In the genomic region with DNA sequence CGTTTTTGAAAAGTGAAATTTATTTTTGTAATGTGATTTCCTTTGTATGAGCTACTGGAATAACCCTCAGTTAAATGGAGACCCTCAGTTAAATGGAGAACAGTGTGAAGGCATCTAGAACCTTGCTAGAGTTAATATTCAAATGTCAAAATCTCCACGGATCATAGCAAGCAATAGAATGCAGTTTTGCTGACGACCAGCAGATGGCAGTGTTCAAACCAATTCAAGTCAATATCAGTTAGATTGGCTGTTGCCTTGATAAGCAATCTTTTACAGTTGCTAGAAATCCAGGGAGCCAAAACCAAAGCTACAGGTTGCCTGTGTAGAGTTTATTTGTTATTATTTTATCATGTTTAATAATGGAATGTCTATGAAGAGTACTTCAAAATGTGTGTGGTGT, we compare ENCODE assay signal across 10 mouse cellular contexts. TPM values are rescaled to one million over a fixed set of nuclear protein-coding genes. Genes with fewer than 3 reads are reported as not detected.
A peak's percentile ranks its signal among the peaks of the same experiment; 100 is the strongest.
DNase-seq lines count a peak whose midpoint lies in the region; ATAC-seq and TF ChIP-seq lines count a peak whose summit lies in the region.
"Had no signal": no experiment of that assay in that cellular context is flagged by ENCODE, and none has a peak within 500 bp of the region (broad histone marks: within the 10 kb centered on the region; RNA-seq: fewer than 3 reads in every experiment).

No protein-coding gene starts in this region.

- DNase-seq in forebrain, embryonic 14.5 days (ENCODE audit: low spot score), result peak; percentile 82
- DNase-seq in thymus, adult 2 months, result peak; percentile 32
- DNase-seq in thymus, adult 18-20 months, result no peak
- DNase-seq in limb, embryonic 11.5 days (ENCODE audit: low spot score), result peak; percentile 54
- DNase-seq in right cerebral cortex, postnatal 10 days (ENCODE audit: low spot score in 2 of 2), result peak; percentile 47 to 76

- H3K36me3 ChIP-seq in forebrain, embryonic 14.5 days (ENCODE audit: control insufficient read depth, insufficient read depth, low read length), result no peaks in the 10 kb centered on the region
- H3K36me3 ChIP-seq in forebrain, embryonic 16.5 days (ENCODE audit: control insufficient read depth, insufficient read depth), result no peaks in the 10 kb centered on the region
- no peaks in the 10 kb centered on the region for H3K36me3 ChIP-seq in thymus, adult 2 months (ENCODE audit: control insufficient read depth, insufficient read depth, low read length)
- no peaks in the 10 kb centered on the region for H3K36me3 ChIP-seq in limb, embryonic 11.5 days (ENCODE audit: control insufficient read depth, insufficient read depth, low read length)
- H3K36me3 ChIP-seq: heart, embryonic 15.5 days had no signal

- 20% methylated on average over 3 of the region's 3 CpGs for WGBS in forebrain, embryonic 14.5 days
- WGBS in forebrain, embryonic 16.5 days, result 25% methylated on average over 3 of the region's 3 CpGs
- 24% methylated on average over 3 of the region's 3 CpGs for WGBS in thymus, adult 2 months
- WGBS in limb, embryonic 11.5 days, result 24% methylated on average over 3 of the region's 3 CpGs

- no peaks in the 10 kb centered on the region for H3K27me3 ChIP-seq in forebrain, embryonic 14.5 days (replicated peaks; ENCODE audit: control insufficient read depth, insufficient read depth, low read length)
- H3K27me3 ChIP-seq in forebrain, embryonic 16.5 days (replicated peaks; ENCODE audit: control insufficient read depth, insufficient read depth, low read length), result no peaks in the 10 kb centered on the region
- H3K27me3 ChIP-seq in thymus, adult 2 months (ENCODE audit: control insufficient read depth, insufficient read depth, low read length), result no peaks in the 10 kb centered on the region
- H3K27me3 ChIP-seq in limb, embryonic 11.5 days (ENCODE audit: control insufficient read depth, insufficient read depth, low read length), result no peaks in the 10 kb centered on the region
- H3K27me3 ChIP-seq: heart, embryonic 15.5 days had no signal

- no peak overlapping the region for H3K4me3 ChIP-seq in forebrain, embryonic 14.5 days (ENCODE audit: low read depth, low read length)
- H3K4me3 ChIP-seq in forebrain, embryonic 16.5 days (replicated peaks; ENCODE audit: low read length), result no peak overlapping the region
- no peak overlapping the region for H3K4me3 ChIP-seq in thymus, adult 2 months (ENCODE audit: control insufficient read depth, insufficient read depth, low read length)
- no peak overlapping the region for H3K4me3 ChIP-seq in limb, embryonic 11.5 days (ENCODE audit: low read depth, low read length)
- H3K4me3 ChIP-seq: heart, embryonic 15.5 days; myocyte had no signal

- no peaks in the 10 kb centered on the region for H3K9me3 ChIP-seq in forebrain, embryonic 14.5 days (replicated peaks; ENCODE audit: control insufficient read depth, low read length)
- no peaks in the 10 kb centered on the region for H3K9me3 ChIP-seq in forebrain, embryonic 16.5 days (ENCODE audit: control insufficient read depth, low read length)
- H3K9me3 ChIP-seq in limb, embryonic 11.5 days (ENCODE audit: control insufficient read depth, low read length), result no peaks in the 10 kb centered on the region
- H3K9me3 ChIP-seq: heart, embryonic 15.5 days had no signal

- no peaks in the 10 kb centered on the region for H3K4me1 ChIP-seq in forebrain, embryonic 14.5 days (ENCODE audit: control insufficient read depth, insufficient read depth, low read length)
- no peaks in the 10 kb centered on the region for H3K4me1 ChIP-seq in forebrain, embryonic 16.5 days (replicated peaks; ENCODE audit: control insufficient read depth, insufficient read depth, low read length)
- H3K4me1 ChIP-seq in thymus, adult 2 months (replicated peaks; ENCODE audit: control insufficient read depth, insufficient read depth, low read length), result no peaks in the 10 kb centered on the region
- H3K4me1 ChIP-seq in limb, embryonic 11.5 days (ENCODE audit: control insufficient read depth, insufficient read depth, low read length), result no peaks in the 10 kb centered on the region

- H3K27ac ChIP-seq in forebrain, embryonic 14.5 days (ENCODE audit: low read depth, low read length), result no peak overlapping the region
- H3K27ac ChIP-seq in forebrain, embryonic 16.5 days (ENCODE audit: low read length), result no peak overlapping the region
- H3K27ac ChIP-seq in thymus, adult 2 months (ENCODE audit: control insufficient read depth, insufficient read depth, low read length), result no peak overlapping the region
- H3K27ac ChIP-seq in limb, embryonic 11.5 days (replicated peaks; ENCODE audit: low read depth, low read length), result no peak overlapping the region
- H3K27ac ChIP-seq: heart, embryonic 15.5 days had no signal

- no peak for ATAC-seq in forebrain, embryonic 14.5 days
- no peak for ATAC-seq in forebrain, embryonic 16.5 days
- ATAC-seq in common myeloid progenitor, adult 5-6 weeks (replicated peaks; ENCODE audit: low read depth, poor library complexity, severe bottlenecking), result peak; percentile 73; the same call in 1 of the 2 replicates
- ATAC-seq in inflammation-experienced regulatory T-cells, adult 6 months, result peak; percentile 50
- ATAC-seq in limb, embryonic 11.5 days (ENCODE audit: insufficient number of reproducible peaks, low FRiP score, low TSS enrichment, low read depth), result no peak

- H3K4me2 ChIP-seq in forebrain, embryonic 14.5 days (ENCODE audit: low read length), result no peak overlapping the region
- no peak overlapping the region for H3K4me2 ChIP-seq in forebrain, embryonic 16.5 days (ENCODE audit: low read length)
- no peak overlapping the region for H3K4me2 ChIP-seq in limb, embryonic 11.5 days (ENCODE audit: low read depth, severe bottlenecking)
- H3K4me2 ChIP-seq: heart, embryonic 15.5 days had no signal

- TF ChIP-seq POLR2A in thymus, adult 2 months (IDR thresholded peaks at IDR 0.05; ENCODE audit: control insufficient read depth, extremely low read depth, insufficient read depth, low read length, poor library complexity), result no peak

- H3K9ac ChIP-seq in forebrain, embryonic 14.5 days (ENCODE audit: low read length), result no peak overlapping the region
- H3K9ac ChIP-seq in forebrain, embryonic 16.5 days (replicated peaks; ENCODE audit: low read depth, low read length), result no peak overlapping the region
- no peak overlapping the region for H3K9ac ChIP-seq in limb, embryonic 11.5 days (ENCODE audit: low read length)
- H3K9ac ChIP-seq: heart, embryonic 15.5 days had no signal

- no peak for TF ChIP-seq CTCF in thymus, adult 2 months (IDR thresholded peaks at IDR 0.05; ENCODE audit: borderline replicate concordance, control insufficient read depth, extremely low read depth, insufficient read depth, low read length, poor library complexity)

RNA-seq across cellular contexts. Expression of a gene that starts 2.6 kb away (rescaled TPM):
- polyA plus RNA-seq in forebrain, embryonic 14.5 days (2014; fragmentation: Nextera tagmentation; extraction: Ambion mirVana), result not detected in 2 replicates
- not detected in 2 replicates for polyA plus RNA-seq in forebrain, embryonic 16.5 days (2015; fragmentation: Nextera tagmentation; extraction: Ambion mirVana)
- 0.79 and 3.4 TPM in 2 replicates for polyA plus RNA-seq in thymus, adult 2 months (2012; rRNA removed)
- total RNA-seq in common myeloid progenitor, adult 5-6 weeks (2017), result not detected in 2 replicates
- polyA plus RNA-seq in inflammation-experienced regulatory T-cells, adult 6 months (2017; shearing (Covaris generic)), result not detected
- polyA plus RNA-seq in limb, embryonic 11.5 days (2014; fragmentation: Nextera tagmentation; extraction: Ambion mirVana), result 0.11 and 0.20 TPM in 2 replicates

RNA-seq across cellular contexts. Expression of a gene that starts 12.3 kb away (rescaled TPM):
- 5.4 and 6.5 TPM in 2 replicates for polyA plus RNA-seq in forebrain, embryonic 14.5 days (2014; fragmentation: Nextera tagmentation; extraction: Ambion mirVana)
- polyA plus RNA-seq in forebrain, embryonic 16.5 days (2015; fragmentation: Nextera tagmentation; extraction: Ambion mirVana), result 7.1 and 7.5 TPM in 2 replicates
- 1.5 and 1.8 TPM in 2 replicates for polyA plus RNA-seq in thymus, adult 2 months (2012; rRNA removed)
- 1.6 and 2.0 TPM in 2 replicates for total RNA-seq in common myeloid progenitor, adult 5-6 weeks (2017)
- polyA plus RNA-seq in inflammation-experienced regulatory T-cells, adult 6 months (2017; shearing (Covaris generic)), result 1 to 10 TPM in 1 of 3 experiments, under 1 TPM in 2; 0.78 to 1.4 (median 0.83) TPM
- polyA plus RNA-seq in limb, embryonic 11.5 days (2014; fragmentation: Nextera tagmentation; extraction: Ambion mirVana), result 2.9 and 4.0 TPM in 2 replicates

Comparison
In these comparisons a context has a peak if more than half of its experiments do, and no peak if none do; other contexts are left out.
1. DNase-seq: peak in forebrain, embryonic 14.5 days (single experiment), thymus, adult 2 months (single experiment), limb, embryonic 11.5 days (single experiment) and right cerebral cortex, postnatal 10 days (2 of 2); none in thymus, adult 18-20 months (0 of 2).
2. ATAC-seq: peak in common myeloid progenitor, adult 5-6 weeks (single experiment) and inflammation-experienced regulatory T-cells, adult 6 months (single experiment); none in forebrain, embryonic 14.5 days (single experiment), forebrain, embryonic 16.5 days (single experiment) and limb, embryonic 11.5 days (single experiment).